Mouse (Mus musculus) left cerebral cortex, postnatal 10 days (tissue): ENCODE results near the gene 1110004F10Rik. TPM values are rescaled to one million over a fixed set of nuclear protein-coding genes. Genes with fewer than 3 reads are reported as not detected.
A peak's percentile ranks its signal among the peaks of the same experiment; 100 is the strongest.

Experiments
- DNase-seq, 2 experiments: peaks; one replicate each; pipeline ENCODE4 v3.0.0; 2021 to 2022; ENCODE audit warnings: low spot score in 2 of 2, mixed read lengths in 1 of 2; ENCODE audit errors: extremely low spot score in 1 of 2
- intact Hi-C: fragments of 180-260 bp; cut with DNase I; formaldehyde crosslinking; loops from one replicate; pipeline ENCODE4 v1.15.1; 2025
- total RNA-seq, 2 experiments: library from RNA; stranded (reverse); gene quantifications; 2 replicates each; pipeline ENCODE4 v1.2.3; 2021

The 1110004F10Rik gene
- total RNA-seq, 2 experiments from 2014 or later: 131 to 137 TPM

DNA sequence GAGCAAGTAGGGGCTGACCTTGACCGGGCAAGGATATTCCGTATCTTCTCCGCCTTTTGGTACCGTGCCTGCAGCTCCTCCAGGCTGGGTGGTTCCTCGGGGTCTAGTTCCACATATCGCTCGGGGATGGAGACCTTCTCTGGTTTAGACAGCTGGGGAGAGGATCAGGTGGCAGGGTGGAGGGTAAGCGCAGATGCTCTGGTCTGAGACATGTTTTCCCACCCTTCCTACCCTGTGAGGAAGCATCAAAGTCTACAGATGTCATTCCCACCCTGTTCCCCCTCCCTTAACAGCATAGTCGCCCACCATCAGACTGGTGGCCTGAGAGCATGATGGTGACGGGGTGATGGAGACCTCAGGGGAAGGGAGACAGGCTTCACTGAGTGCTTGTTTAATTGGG is 90.2 kb downstream of the 1110004F10Rik start:
- intact Hi-C loops: no loop called here
- no peak for DNase-seq

DNA sequence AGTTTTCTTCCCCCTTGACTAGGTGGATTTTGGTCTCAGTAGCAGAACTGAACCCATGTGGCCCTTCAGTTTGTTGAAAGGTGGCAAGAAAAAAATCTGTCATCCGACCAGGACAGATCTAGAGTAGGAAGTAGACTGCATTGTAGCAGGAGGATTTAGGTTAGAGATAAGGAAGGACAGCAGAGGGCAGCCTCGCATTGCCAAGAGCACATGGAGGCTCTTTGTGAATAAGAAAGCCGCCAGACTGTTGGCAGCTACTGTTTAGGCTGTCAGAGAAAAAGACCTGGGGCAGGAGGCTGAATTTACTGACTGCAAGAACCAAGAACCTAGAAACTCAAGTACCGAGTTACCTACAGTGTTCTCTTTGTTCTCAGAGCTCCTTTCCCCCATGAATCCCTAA is 92.2 kb downstream of the 1110004F10Rik start:
- intact Hi-C loops: loop anchor here (5.0 kb wide), 1 partner anchor 191 kb away; no protein-coding TSS in a partner anchor
- DNase-seq: peak in 1 of 2 experiments; percentile 38

GRCm38 (mm10) chr7:116132078-116132477 is 92.9 kb downstream of the 1110004F10Rik start:
- intact Hi-C loops: loop anchor here (5.0 kb wide), 1 partner anchor 190 kb away; no protein-coding TSS in a partner anchor
- peak; percentile 68 to 79 for DNase-seq

GRCm38 (mm10) chr7:116134413-116135292 is 95.5 kb downstream of the 1110004F10Rik start:
- intact Hi-C loops: loop anchor here (5.0 kb wide), 1 partner anchor 188 kb away; no protein-coding TSS in a partner anchor

GRCm38 (mm10) chr7:116137149-116137548 is 98.0 kb downstream of the 1110004F10Rik start:
- intact Hi-C loops: no loop called here

More at GRCm38 (mm10) chr7:116134413-116135292, 95.5 kb downstream of the 1110004F10Rik start:
- DNase-seq: no peak

GRCm38 (mm10) chr7:116137671-116138070 is 98.5 kb downstream of the 1110004F10Rik start:
- intact Hi-C loops: no loop called here
- no peak for DNase-seq

More at GRCm38 (mm10) chr7:116137149-116137548, 98.0 kb downstream of the 1110004F10Rik start:
- no peak for DNase-seq

- intact Hi-C loops: no loop called here
- DNase-seq: no peak
Measured at GRCm38 (mm10) chr7:116145030-116145429, 105.8 kb downstream of the 1110004F10Rik start.

DNA sequence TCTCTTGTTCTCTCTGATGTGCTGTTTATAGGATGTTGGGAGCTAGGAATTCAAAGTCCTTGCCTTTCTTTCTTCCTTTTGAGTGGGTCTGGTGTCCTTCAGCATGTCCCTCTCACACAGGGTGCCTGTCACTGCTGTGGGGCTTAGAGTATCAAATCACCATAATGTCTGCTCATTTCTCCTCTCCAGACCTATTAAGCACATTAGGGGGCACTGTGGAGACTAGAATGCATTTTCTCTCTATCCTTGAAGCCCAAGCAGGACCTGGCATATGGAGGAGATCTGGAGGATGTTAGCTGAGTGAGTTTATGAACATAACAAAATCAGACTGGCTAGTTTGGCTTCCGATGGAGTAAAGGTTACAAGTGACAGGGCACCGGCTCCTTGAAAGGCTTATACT is 107.9 kb downstream of the 1110004F10Rik start:
- DNase-seq: no peak
- intact Hi-C loops: no loop called here

GRCm38 (mm10) chr7:116149568-116149967 is 110.4 kb downstream of the 1110004F10Rik start:
- intact Hi-C loops: no loop called here

GRCm38 (mm10) chr7:116153781-116154368 is 114.7 kb downstream of the 1110004F10Rik start:
- intact Hi-C loops: no loop called here
- DNase-seq: no peak

More at GRCm38 (mm10) chr7:116149568-116149967, 110.4 kb downstream of the 1110004F10Rik start:
- DNase-seq: no peak

Other genes starting within 250 kb of the 1110004F10Rik start
- 10 to 100 TPM; 40.7 to 45.6 TPM for gene Sox6, start 601 bp upstream of the 1110004F10Rik start, total RNA-seq
- 1 to 10 TPM; 3.2 to 5.4 TPM for gene Gm4353, start 45.2 kb downstream of the 1110004F10Rik start, total RNA-seq